Mouse (Mus musculus): Measurements from ENCODE around the gene Shisal2a.

Shisal2a gene

DNA sequence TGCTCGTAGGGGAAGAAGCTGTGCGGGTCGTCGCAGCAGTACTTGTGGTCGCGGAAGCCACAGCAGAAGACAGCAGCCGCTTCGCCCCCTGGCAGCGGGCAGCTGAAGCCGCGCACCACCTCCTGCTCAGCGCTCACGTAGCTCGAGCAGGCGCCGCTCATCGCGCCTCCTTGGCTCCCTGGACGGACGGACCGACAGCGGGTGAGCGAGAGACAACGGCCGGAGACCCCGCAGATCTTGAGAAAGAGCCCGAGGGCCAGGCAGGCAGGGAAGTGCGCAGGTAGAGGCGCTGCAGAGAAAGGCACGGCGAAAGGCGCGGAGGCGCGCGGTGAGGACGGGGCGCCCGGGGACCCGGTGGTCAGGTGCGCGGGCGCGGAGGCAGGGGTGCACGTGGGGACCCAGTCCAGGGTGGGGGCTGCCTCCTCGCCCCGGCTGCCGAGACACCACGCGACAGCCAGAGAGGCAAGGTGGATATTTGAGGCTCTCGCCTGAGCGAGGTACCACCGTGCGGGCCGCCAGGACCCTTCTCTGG, at the start of gene Shisal2a:
Gene Shisal2a, minus strand, starts transcription at position 167 of the 532 bp plus-strand sequence.
- no peak for DNase-seq (ENCODE audit: low spot score in 2 of 2)

DNA sequence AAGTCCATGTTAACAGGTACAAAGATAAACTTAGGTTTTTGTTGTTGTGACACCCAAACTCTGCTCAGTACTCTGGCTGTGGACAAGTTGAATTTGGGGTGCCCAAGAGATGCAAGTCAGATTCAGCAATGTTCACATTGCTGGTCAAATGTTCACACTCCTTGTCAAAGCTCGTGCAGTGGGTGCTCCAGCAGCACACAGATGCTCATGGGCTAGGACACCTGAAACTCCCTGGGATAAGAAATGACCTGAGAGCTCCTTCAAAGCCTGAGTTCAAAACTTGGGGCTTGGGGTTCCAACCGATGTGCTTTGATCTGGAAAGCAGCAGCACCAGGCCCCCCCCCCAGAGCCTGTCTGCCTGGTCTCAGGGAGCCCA, 48.4 kb upstream of the Shisal2a start:
- no peak for DNase-seq (ENCODE audit: low spot score in 2 of 2)

GRCm38 (mm10) chr4:108430656-108431560, 47.8 kb upstream of the Shisal2a start:
- no peak for DNase-seq (ENCODE audit: low spot score in 2 of 2)

- DNase-seq (ENCODE audit: low spot score in 2 of 2) = no peak
These were observed 45.2 kb upstream of the Shisal2a start for GRCm38 (mm10) chr4:108428341-108428721.

DNA sequence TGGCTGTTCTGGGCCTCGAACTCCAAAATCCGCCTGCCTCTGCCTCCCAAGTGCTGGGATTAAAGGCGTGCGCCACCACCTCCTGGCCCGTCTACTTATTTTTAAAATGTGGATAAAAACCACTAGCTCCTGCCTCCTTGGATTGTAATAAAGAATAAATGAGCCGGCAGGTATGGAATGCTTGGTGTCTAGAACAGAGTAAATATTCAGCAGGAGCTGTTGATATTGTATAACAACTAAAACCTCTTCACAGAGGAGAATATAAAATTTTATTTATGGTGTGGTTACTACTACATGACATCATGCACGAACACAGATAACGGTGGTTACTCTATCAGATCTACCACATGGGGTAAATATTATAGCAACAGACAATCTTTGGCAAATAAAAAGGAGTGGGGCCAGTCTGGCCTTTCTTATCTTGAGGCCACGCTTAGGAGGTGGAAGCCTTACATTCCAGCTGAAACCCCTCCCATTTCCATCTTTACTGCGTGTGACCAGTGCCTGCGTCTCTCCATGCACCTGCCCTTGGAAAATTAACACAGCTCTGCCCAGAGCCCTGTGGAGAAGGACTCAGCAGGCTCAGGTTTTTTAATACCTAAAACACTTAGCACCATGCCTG, 44.7 kb upstream of the Shisal2a start:
- no peak for DNase-seq (ENCODE audit: low spot score in 2 of 2)

GRCm38 (mm10) chr4:108424587-108424986, 41.4 kb upstream of the Shisal2a start:
- no peak for DNase-seq (ENCODE audit: low spot score in 2 of 2)

DNA sequence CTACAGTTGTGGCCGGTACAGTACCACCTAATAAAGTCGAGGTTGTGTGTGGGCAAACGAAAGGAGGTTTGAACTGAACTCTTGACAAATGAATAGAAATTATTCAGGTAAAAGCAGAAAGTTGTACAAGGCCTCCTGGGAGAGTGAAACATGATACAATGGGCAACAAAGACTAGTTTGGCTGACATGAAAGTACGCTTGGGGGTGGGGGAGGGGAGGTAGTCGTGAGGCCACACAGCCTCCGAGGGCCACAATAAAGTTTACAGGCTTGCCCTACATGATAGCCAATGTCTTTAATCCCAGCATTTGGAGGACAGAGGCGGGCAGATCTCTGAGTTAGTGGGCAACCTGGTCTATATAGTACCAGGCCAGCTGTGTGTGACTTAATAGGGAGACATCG, 24.5 kb upstream of the Shisal2a start:
- no peak for DNase-seq (ENCODE audit: low spot score in 2 of 2)

DNA sequence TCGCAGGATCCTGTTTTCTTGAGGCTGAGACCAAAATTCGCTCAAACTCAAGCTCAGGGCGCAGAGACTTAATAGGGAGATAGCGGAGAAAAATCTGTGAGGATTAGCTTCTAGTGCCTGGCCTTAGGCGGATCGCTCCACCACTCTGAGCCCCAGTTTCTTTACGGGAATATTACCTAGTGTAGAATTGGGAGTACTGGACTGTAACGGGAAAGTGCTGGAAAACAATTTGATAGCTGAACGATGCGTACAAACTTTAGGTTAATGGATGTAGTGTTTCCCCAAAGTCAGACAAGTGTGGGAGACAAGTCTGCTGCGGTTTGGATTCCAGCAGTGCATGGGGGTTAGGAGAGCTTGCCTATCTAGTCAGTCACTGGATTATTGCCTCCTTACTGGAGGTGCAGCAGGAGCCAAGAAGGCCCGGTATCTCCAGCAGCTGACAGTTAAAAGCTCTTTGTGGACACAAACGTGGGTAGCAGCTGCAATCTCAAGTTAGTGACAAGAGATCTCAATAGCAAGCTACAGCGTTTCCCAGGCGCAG, 23.8 kb upstream of the Shisal2a start, which contains the start of gene Gpx7:
Gene Gpx7, minus strand, starts transcription at position 101 of the 541 bp plus-strand sequence.
- DNase-seq (ENCODE audit: low spot score in 2 of 2) = no peak

- DNase-seq (ENCODE audit: low spot score in 2 of 2) = peak; percentile 53 to 57
These were observed 23.1 kb upstream of the Shisal2a start for GRCm38 (mm10) chr4:108406138-108406860.

DNA sequence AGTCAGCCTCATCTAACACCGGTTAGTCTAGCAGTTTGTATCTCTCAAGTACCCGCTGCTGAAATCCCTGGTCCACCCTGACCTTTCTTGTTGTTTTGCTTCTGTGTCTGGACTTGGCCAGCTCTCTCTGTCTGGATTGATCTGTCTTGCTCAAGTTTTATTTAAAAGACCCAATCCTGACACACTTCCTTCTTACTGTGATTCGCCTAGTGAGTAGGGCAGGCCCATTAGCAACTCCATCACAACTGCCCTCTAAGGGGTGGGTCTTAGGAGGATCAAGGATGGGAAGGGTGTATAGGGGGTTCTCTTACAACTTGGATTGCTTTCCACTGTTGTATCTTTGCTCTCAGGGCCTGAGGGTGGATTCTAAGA, 22.6 kb upstream of the Shisal2a start:
- no peak for DNase-seq (ENCODE audit: low spot score in 2 of 2)

GRCm38 (mm10) chr4:108403861-108404635, 20.9 kb upstream of the Shisal2a start:
- no peak for DNase-seq (ENCODE audit: low spot score in 2 of 2)

- no peak for DNase-seq (ENCODE audit: low spot score in 2 of 2)
These were observed 17.2 kb upstream of the Shisal2a start for GRCm38 (mm10) chr4:108400395-108400794.

- DNase-seq (ENCODE audit: low spot score in 2 of 2) = no peak
These were observed 11.1 kb upstream of the Shisal2a start for GRCm38 (mm10) chr4:108394236-108394635.

GRCm38 (mm10) chr4:108392558-108392957, 9.4 kb upstream of the Shisal2a start:
- no peak for DNase-seq (ENCODE audit: low spot score in 2 of 2)

GRCm38 (mm10) chr4:108391124-108391523, 8.0 kb upstream of the Shisal2a start:
- no peak for DNase-seq (ENCODE audit: low spot score in 2 of 2)

- DNase-seq (ENCODE audit: low spot score in 2 of 2) = no peak
These were observed 5.6 kb upstream of the Shisal2a start for GRCm38 (mm10) chr4:108388741-108389140.

DNA sequence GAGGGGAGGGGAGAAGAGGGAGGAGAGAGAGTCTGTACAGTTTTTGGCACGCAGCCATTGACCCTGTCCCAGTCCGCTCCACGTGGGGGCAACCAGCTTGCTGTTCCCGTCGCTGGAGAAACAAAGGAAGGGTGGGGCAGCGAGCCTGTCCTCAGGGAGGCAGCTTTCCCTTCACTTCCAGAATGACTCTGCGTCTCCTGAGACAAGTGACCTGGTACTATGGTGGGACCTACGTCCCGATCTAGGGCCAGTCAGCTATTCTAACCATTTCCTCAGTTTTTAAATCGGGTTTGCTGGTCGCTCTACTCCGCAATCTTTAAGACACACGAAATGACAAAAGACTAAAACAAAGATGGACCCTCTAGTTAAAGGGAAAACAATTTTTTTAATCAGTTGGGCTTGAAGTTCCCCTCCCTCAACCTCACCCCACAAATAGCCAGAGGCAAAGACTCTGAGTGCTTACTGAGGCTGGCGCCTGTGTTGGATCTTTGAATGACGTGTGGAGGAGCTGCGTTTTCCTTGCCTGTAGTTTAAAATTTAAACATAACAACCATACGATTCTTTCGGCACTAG, 4.6 kb upstream of the Shisal2a start:
- peak; percentile 21 to 29 for DNase-seq (ENCODE audit: low spot score in 2 of 2)

- no peak for DNase-seq (ENCODE audit: low spot score in 2 of 2)
These were observed 4.0 kb upstream of the Shisal2a start for GRCm38 (mm10) chr4:108387106-108387505.

DNA sequence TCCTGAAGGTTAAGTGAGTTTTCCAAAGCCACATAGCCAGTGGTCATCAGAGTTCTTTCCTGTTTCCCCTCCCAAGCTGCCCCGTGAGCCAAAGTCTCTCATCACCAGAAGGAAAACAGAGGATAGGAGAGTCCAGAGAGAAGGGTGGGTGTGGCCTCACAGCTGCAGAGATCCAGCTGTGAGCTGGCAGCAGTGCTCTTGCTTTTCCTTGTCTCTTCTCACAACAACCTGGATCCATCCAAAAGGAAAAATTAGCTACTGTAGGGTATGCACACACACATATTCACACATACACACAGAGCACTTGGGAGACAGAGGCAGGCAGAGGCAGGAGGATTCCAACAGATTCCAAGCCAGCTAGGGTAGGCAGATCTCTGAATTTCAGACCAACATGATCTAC, 2.9 kb upstream of the Shisal2a start:
- no peak for DNase-seq (ENCODE audit: low spot score in 2 of 2)

DNA sequence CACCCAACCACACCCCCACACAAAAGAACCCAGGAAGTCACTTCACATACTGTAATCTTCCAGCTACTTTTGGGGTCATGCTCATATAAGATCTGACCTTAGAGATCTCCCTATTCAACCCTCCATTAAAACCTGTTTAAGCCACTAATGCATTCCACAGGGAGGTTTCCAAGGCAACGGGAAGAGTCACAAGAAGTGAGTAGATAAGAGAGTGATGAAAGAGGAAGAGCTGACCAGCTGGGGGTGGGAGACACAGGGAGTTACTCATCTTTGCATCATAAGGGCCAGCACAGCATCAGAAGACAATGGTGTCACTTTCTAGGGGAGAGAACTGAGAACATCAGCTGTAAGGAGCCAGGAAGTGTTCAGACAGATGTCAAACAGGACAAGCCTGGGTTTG, 3.0 kb downstream of the Shisal2a start:
- no peak for DNase-seq (ENCODE audit: low spot score in 2 of 2)

DNA sequence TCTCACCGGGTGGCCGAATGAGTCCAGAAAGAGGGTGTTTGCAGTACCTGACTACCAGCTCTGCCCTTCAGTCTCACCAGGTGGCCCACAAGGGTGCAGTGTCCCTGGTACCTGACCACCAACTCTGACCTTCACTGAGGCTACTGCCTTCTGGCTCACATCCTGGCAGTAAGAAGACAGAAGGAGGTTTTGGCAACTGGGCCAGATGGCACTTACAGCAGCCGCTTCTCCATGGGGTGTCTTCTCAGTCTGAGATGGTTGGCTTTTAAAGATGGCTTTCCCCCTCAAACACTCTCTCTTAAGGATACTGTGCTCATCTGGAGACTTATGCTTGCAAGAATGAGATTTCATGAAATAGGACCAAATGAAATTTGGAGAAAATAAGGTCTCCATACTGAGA, 3.7 kb downstream of the Shisal2a start:
- DNase-seq (ENCODE audit: low spot score in 2 of 2) = no peak
